Mouse (Mus musculus): ENCODE data around the gene Esp24. TPM values are rescaled to one million over a fixed set of nuclear protein-coding genes. Genes with fewer than 3 reads are reported as not detected.

The Esp24 gene
- polyA plus RNA-seq, 1 experiment from 2014 or later, result not detected

Other genes starting within 250 kb of the Esp24 start
- not detected in 2 replicates for gene Gm21903, start 6.6 kb downstream of the Esp24 start, polyA plus RNA-seq (2014; fragmentation: Nextera tagmentation; extraction: Ambion mirVana)
- not detected in 2 replicates for gene Esp23, start 40.3 kb downstream of the Esp24 start, polyA plus RNA-seq (2014; fragmentation: Nextera tagmentation; extraction: Ambion mirVana)
- gene Esp22, start 58.6 kb downstream of the Esp24 start, polyA plus RNA-seq (2014; fragmentation: Nextera tagmentation; extraction: Ambion mirVana), result not detected in 2 replicates

All from neural tube, embryonic 14.5 days (tissue).